Mouse (Mus musculus): ENCODE data around the gene Hist1h2an.
"Not testable (repeated sequence)": the region's sequence is repeated elsewhere in the genome, so short reads cannot be mapped to it uniquely, and the experiment has no call there.

Hist1h2an gene

GRCm38 (mm10) chr13:21786899-21787629 lies at the start of gene Hist1h2an, which contains the start of gene Hist1h2bp:
Hist1h2an (minus strand) TSS chr13:21787218.
Hist1h2bp (plus strand) TSS chr13:21787461.
- DNase-seq (ENCODE audit: inconsistent age in 2 of 2, low spot score in 1 of 2), result peak; percentile 91 to 98

GRCm38 (mm10) chr13:21833461-21833860 lies 46.4 kb upstream of the Hist1h2an start, which contains the start of the genes Hist1h2ap and Hist1h2br:
Hist1h2ap (minus strand) TSS chr13:21833507.
Hist1h2br (plus strand) TSS chr13:21833743.
- DNase-seq (ENCODE audit: inconsistent age in 2 of 2, low spot score in 1 of 2), result not testable (repeated sequence)

GRCm38 (mm10) chr13:21831418-21832394 lies 44.7 kb upstream of the Hist1h2an start, which contains the start of gene Hist1h4n:
Hist1h4n (minus strand) TSS chr13:21832196.
- peak; percentile 58 to 84 for DNase-seq (ENCODE audit: inconsistent age in 2 of 2, low spot score in 1 of 2)

- DNase-seq (ENCODE audit: inconsistent age in 2 of 2, low spot score in 1 of 2), result peak in 1 of 2 experiments; percentile 24
Observed at GRCm38 (mm10) chr13:21830344-21830743, 43.3 kb upstream of the Hist1h2an start.

- no peak for DNase-seq (ENCODE audit: inconsistent age in 2 of 2, low spot score in 1 of 2)
Observed at GRCm38 (mm10) chr13:21828511-21828910, 41.5 kb upstream of the Hist1h2an start.

- not testable (repeated sequence) for DNase-seq (ENCODE audit: inconsistent age in 2 of 2, low spot score in 1 of 2)
Observed at GRCm38 (mm10) chr13:21820082-21820890, 33.3 kb upstream of the Hist1h2an start.

GRCm38 (mm10) chr13:21812092-21812491 lies 25.1 kb upstream of the Hist1h2an start:
- DNase-seq (ENCODE audit: inconsistent age in 2 of 2, low spot score in 1 of 2), result peak in 1 of 2 experiments; percentile 48

GRCm38 (mm10) chr13:21811539-21811938 lies 24.5 kb upstream of the Hist1h2an start, which contains the start of gene Hist1h4m:
Hist1h4m (plus strand) TSS chr13:21811746.
- peak; percentile 62 to 89 for DNase-seq (ENCODE audit: inconsistent age in 2 of 2, low spot score in 1 of 2)

GRCm38 (mm10) chr13:21811074-21811473 lies 24.1 kb upstream of the Hist1h2an start:
- not testable (repeated sequence) for DNase-seq (ENCODE audit: inconsistent age in 2 of 2, low spot score in 1 of 2)

- not testable (repeated sequence) for DNase-seq (ENCODE audit: inconsistent age in 2 of 2, low spot score in 1 of 2)
Observed at GRCm38 (mm10) chr13:21810073-21810472, 23.1 kb upstream of the Hist1h2an start, which contains the start of the genes Hist1h2bq and Hist1h2ao. Hist1h2bq (minus strand) TSS chr13:21810197. Hist1h2ao (plus strand) TSS chr13:21810465.

GRCm38 (mm10) chr13:21803058-21803457 lies 16.0 kb upstream of the Hist1h2an start:
- not testable (repeated sequence) for DNase-seq (ENCODE audit: inconsistent age in 2 of 2, low spot score in 1 of 2)

- DNase-seq (ENCODE audit: inconsistent age in 2 of 2, low spot score in 1 of 2), result not testable (repeated sequence)
Observed at GRCm38 (mm10) chr13:21797163-21797562, 10.1 kb upstream of the Hist1h2an start.

- DNase-seq (ENCODE audit: inconsistent age in 2 of 2, low spot score in 1 of 2), result no peak
Observed at GRCm38 (mm10) chr13:21795584-21795983, 8.6 kb upstream of the Hist1h2an start.

GRCm38 (mm10) chr13:21790601-21791283 lies 3.7 kb upstream of the Hist1h2an start:
- peak in 1 of 2 experiments; percentile 65 for DNase-seq (ENCODE audit: inconsistent age in 2 of 2, low spot score in 1 of 2)

GRCm38 (mm10) chr13:21789925-21790324 lies 2.9 kb upstream of the Hist1h2an start:
- DNase-seq (ENCODE audit: inconsistent age in 2 of 2, low spot score in 1 of 2), result no peak

GRCm38 (mm10) chr13:21787760-21788593 lies 959 bp upstream of the Hist1h2an start:
- no peak for DNase-seq (ENCODE audit: inconsistent age in 2 of 2, low spot score in 1 of 2)

GRCm38 (mm10) chr13:21786189-21786898 lies 674 bp downstream of the Hist1h2an start:
- DNase-seq (ENCODE audit: inconsistent age in 2 of 2, low spot score in 1 of 2), result peak in 1 of 2 experiments; percentile 21

GRCm38 (mm10) chr13:21784311-21784710 lies 2.7 kb downstream of the Hist1h2an start:
- peak in 1 of 2 experiments; percentile 18 for DNase-seq (ENCODE audit: inconsistent age in 2 of 2, low spot score in 1 of 2)
